Mouse (Mus musculus) right cerebral cortex, adult 18-20 months (tissue): ENCODE measurements around the gene Tmem50b.
"Not testable (repeated sequence)": the region's sequence is repeated elsewhere in the genome, so short reads cannot be mapped to it uniquely, and the experiment has no call there.

Experiments used
- DNase-seq: peaks from one replicate; pipeline ENCODE4 v3.0.0; 2022; ENCODE audit warnings: mixed read lengths

Tmem50b gene

GRCm38 (mm10) chr16:91597672-91598010, at the start of gene Tmem50b:
Gene Tmem50b (minus strand): TSS chr16:91597800.
- DNase-seq = peak; percentile 99

- peak; percentile 96 for DNase-seq
Measured at GRCm38 (mm10) chr16:91646681-91647419, 49.2 kb upstream of the Tmem50b start, which contains the start of gene Gart. Gene Gart (minus strand): TSS chr16:91646952.

GRCm38 (mm10) chr16:91645995-91646602, 48.5 kb upstream of the Tmem50b start:
- DNase-seq = no peak

- not testable (repeated sequence) for DNase-seq
Measured at GRCm38 (mm10) chr16:91645420-91645819, 47.8 kb upstream of the Tmem50b start.

GRCm38 (mm10) chr16:91644901-91645300, 47.3 kb upstream of the Tmem50b start:
- DNase-seq = no peak

GRCm38 (mm10) chr16:91640171-91640570, 42.6 kb upstream of the Tmem50b start:
- DNase-seq = no peak

GRCm38 (mm10) chr16:91639636-91640035, 42.0 kb upstream of the Tmem50b start:
- peak; percentile 60 for DNase-seq

GRCm38 (mm10) chr16:91639161-91639560, 41.6 kb upstream of the Tmem50b start:
- no peak for DNase-seq

- no peak for DNase-seq
Measured at GRCm38 (mm10) chr16:91633641-91634040, 36.0 kb upstream of the Tmem50b start.

- no peak for DNase-seq
Measured at GRCm38 (mm10) chr16:91632940-91633339, 35.3 kb upstream of the Tmem50b start.

GRCm38 (mm10) chr16:91632439-91632838, 34.8 kb upstream of the Tmem50b start:
- DNase-seq = no peak

- DNase-seq = no peak
Measured at GRCm38 (mm10) chr16:91630584-91630983, 33.0 kb upstream of the Tmem50b start.

GRCm38 (mm10) chr16:91629749-91630148, 32.1 kb upstream of the Tmem50b start:
- DNase-seq = no peak

GRCm38 (mm10) chr16:91628673-91629072, 31.1 kb upstream of the Tmem50b start:
- DNase-seq = no peak

GRCm38 (mm10) chr16:91627831-91628230, 30.2 kb upstream of the Tmem50b start:
- peak; percentile 52 for DNase-seq

- DNase-seq = no peak
Measured at GRCm38 (mm10) chr16:91623074-91623473, 25.5 kb upstream of the Tmem50b start.

- DNase-seq = no peak
Measured at GRCm38 (mm10) chr16:91620991-91621390, 23.4 kb upstream of the Tmem50b start.

GRCm38 (mm10) chr16:91620185-91620584, 22.6 kb upstream of the Tmem50b start:
- DNase-seq = no peak

- DNase-seq = peak; percentile 88
Measured at GRCm38 (mm10) chr16:91618511-91619501, 21.2 kb upstream of the Tmem50b start, which contains the start of gene Dnajc28. Gene Dnajc28 (minus strand): TSS chr16:91619026.

- no peak for DNase-seq
Measured at GRCm38 (mm10) chr16:91614552-91614951, 17.0 kb upstream of the Tmem50b start.

GRCm38 (mm10) chr16:91612525-91612924, 14.9 kb upstream of the Tmem50b start:
- no peak for DNase-seq

GRCm38 (mm10) chr16:91611248-91611647, 13.6 kb upstream of the Tmem50b start:
- no peak for DNase-seq
